Mouse (Mus musculus) bone marrow, adult 2 months (tissue): ENCODE results near the gene Abhd12.

Experiments used
- CTCF ChIP-seq: fragments of 200-500 bp; IDR thresholded peaks from 2 replicates; pipeline ENCODE4 v1.5.1; 2011; ENCODE audit warnings: low read length, control low read depth; ENCODE audit not compliant: control insufficient read depth, insufficient read depth
- POLR2A ChIP-seq: fragments of 200-500 bp; IDR thresholded peaks from 2 replicates; pipeline ENCODE4 v1.6.1; 2011; ENCODE audit warnings: low read depth, mild to moderate bottlenecking, control low read depth, low read length, borderline replicate concordance; ENCODE audit not compliant: control insufficient read depth

GRCm38 (mm10) chr2:150847436-150847995 is 57.0 kb downstream of the Abhd12 start:
- TF ChIP-seq POLR2A (no peak), CTCF (no peak)
